Mouse (Mus musculus): ENCODE results near the gene Kctd10. TPM values are rescaled to one million over a fixed set of nuclear protein-coding genes. Genes with fewer than 3 reads are reported as not detected.
A peak's percentile ranks its signal among the peaks of the same experiment; 100 is the strongest.

Gene Kctd10
- 91.8 and 96.2 TPM in 2 replicates for polyA plus RNA-seq (2012; rRNA removed)

DNA sequence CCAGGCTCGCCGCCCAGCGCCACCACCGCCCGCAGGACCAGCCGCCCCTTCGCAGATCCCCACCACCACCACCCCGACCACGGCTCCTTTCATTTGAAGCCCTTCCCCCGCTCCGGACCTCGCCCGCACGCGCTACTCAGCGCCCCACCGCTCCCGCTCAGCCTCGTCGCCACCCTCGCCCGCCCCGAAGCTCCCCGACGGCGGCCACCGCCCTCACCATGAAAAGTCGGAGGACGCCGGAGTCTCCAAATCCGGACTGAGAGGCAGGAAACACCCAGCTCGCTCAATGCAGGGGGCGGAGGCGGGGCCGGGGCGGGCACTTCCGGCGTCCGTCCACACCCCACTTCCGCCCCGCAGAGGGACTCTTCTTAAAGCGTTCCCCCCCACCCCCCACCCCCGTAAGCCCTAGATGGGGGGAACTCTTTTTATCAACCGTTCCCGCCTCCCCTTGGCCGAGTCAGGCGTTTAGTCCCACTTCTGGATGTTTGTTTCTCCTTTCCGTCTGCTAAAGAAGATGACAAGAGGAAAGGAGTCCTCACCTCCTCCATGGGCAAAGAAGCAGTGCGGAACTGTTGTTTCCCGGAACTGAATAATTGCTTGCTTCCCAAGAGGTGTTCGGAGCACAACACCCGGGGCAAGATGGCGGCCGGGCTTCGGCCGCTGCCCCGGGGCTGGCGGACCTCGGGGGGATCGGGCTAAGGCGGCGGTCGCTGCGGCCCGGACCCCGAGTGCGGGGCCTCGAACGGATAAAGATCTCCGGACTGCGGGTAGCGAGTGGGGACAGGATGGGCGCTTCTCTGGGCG lies at the start of gene Kctd10, which contains the start of gene Ube3b:
Kctd10 (minus strand) TSS at position 300 of the 804 bp plus-strand sequence.
Ube3b (plus strand) TSS at position 399 of the 804 bp plus-strand sequence.
- peak; percentile 97 for DNase-seq (ENCODE audit: low read depth)
- no peak for TF ChIP-seq CTCF (IDR thresholded peaks at IDR 0.05; ENCODE audit: borderline replicate concordance, extremely low read depth, insufficient read depth, insufficient read length)
- peak; percentile 97 for TF ChIP-seq POLR2A (IDR thresholded peaks at IDR 0.05; ENCODE audit: borderline replicate concordance, extremely low read depth, insufficient read depth, insufficient read length, poor library complexity, severe bottlenecking)

- TF ChIP-seq CTCF (IDR thresholded peaks at IDR 0.05; ENCODE audit: borderline replicate concordance, extremely low read depth, insufficient read depth, insufficient read length): no peak
- no peak for TF ChIP-seq POLR2A (IDR thresholded peaks at IDR 0.05; ENCODE audit: borderline replicate concordance, extremely low read depth, insufficient read depth, insufficient read length, poor library complexity, severe bottlenecking)
- no peak for DNase-seq (ENCODE audit: low read depth)
These were observed 49.5 kb upstream of the Kctd10 start for GRCm38 (mm10) chr5:114429781-114430180.

DNA sequence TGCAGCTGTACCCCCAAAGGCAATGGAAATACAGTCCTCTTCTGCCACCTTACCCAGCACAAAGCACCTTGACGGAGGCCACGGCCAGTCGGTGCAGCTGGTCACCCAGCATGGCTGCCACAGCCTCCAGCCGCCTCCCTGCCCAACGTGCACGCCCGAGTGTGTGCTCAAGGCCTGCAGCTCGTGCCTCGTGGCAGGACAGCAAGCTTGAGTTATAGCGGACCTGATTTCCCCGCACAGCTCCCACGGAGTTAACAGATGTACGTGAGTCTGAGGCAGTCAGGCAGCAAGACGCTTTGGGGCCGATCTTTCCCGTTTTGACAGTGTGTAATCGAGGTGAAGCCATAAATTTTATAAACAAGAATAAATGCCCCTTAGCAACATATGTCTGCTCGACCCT lies 48.3 kb upstream of the Kctd10 start:
- no peak for DNase-seq (ENCODE audit: low read depth)
- TF ChIP-seq POLR2A (IDR thresholded peaks at IDR 0.05; ENCODE audit: borderline replicate concordance, extremely low read depth, insufficient read depth, insufficient read length, poor library complexity, severe bottlenecking) (no peak), CTCF (IDR thresholded peaks at IDR 0.05; ENCODE audit: borderline replicate concordance, extremely low read depth, insufficient read depth, insufficient read length) (no peak)

DNA sequence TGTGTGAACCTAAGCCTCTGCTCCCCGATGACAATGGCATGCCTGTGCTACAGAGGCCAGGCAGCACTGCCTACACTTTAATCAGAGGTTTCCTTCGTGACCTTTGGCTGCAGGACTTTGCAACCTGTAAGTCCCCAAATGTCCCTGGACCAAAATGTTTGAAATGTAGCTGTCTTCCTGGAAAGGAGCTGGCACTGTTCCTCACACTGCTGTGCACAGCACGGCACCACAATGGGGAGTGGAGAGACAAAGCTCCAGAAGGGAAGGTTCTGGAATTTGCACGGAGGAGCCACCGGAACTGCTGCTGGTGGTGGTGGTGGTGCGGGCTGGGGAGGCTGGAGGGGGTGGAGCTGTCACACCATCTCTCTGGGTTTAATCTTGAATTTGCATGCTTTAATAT lies 46.4 kb upstream of the Kctd10 start:
- DNase-seq (ENCODE audit: low read depth): no peak
- TF ChIP-seq CTCF (IDR thresholded peaks at IDR 0.05; ENCODE audit: borderline replicate concordance, extremely low read depth, insufficient read depth, insufficient read length): no peak
- no peak for TF ChIP-seq POLR2A (IDR thresholded peaks at IDR 0.05; ENCODE audit: borderline replicate concordance, extremely low read depth, insufficient read depth, insufficient read length, poor library complexity, severe bottlenecking)

DNA sequence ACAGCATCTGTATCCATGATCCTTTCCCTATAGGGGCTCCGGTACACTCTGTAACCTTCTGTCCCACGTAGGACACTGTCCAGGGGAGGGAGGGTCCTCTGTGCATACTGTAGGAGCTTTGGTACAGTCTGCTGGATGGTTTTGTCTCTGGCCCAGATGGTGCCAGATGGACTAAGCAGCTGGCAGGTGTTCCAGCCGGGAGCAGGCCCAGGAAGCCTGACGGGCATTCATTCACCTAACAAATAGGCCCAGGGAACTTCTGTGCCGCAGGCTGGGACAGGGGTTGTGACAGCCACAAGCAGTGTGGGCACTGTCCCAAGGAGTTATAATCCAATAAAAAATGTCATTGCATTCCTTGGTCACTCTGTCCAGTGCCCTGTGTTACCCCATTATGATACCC lies 43.7 kb upstream of the Kctd10 start:
- TF ChIP-seq POLR2A (IDR thresholded peaks at IDR 0.05; ENCODE audit: borderline replicate concordance, extremely low read depth, insufficient read depth, insufficient read length, poor library complexity, severe bottlenecking) (no peak), CTCF (IDR thresholded peaks at IDR 0.05; ENCODE audit: borderline replicate concordance, extremely low read depth, insufficient read depth, insufficient read length) (no peak)
- DNase-seq (ENCODE audit: low read depth): peak; percentile 47

DNA sequence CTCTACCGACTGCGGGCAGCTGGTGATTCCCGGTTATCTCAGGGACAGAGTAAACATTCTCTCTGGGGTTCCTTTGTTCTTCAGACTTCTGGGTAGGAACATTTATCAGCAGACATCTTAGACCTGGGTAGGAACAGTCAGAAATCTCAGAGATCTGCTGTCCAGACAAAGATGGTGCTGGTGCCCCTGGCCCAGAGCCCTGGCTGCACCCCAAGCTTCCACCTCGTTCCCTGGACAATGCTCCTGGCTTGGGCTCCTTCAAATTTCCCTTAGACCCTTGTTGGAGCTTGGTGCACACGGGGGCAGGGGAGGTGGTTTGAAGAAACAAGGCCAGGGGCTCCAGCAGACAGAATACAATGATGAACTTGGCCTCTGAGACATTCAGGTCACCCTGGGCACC lies 42.3 kb upstream of the Kctd10 start:
- TF ChIP-seq CTCF (IDR thresholded peaks at IDR 0.05; ENCODE audit: borderline replicate concordance, extremely low read depth, insufficient read depth, insufficient read length) (no peak), POLR2A (IDR thresholded peaks at IDR 0.05; ENCODE audit: borderline replicate concordance, extremely low read depth, insufficient read depth, insufficient read length, poor library complexity, severe bottlenecking) (no peak)
- no peak for DNase-seq (ENCODE audit: low read depth)

DNA sequence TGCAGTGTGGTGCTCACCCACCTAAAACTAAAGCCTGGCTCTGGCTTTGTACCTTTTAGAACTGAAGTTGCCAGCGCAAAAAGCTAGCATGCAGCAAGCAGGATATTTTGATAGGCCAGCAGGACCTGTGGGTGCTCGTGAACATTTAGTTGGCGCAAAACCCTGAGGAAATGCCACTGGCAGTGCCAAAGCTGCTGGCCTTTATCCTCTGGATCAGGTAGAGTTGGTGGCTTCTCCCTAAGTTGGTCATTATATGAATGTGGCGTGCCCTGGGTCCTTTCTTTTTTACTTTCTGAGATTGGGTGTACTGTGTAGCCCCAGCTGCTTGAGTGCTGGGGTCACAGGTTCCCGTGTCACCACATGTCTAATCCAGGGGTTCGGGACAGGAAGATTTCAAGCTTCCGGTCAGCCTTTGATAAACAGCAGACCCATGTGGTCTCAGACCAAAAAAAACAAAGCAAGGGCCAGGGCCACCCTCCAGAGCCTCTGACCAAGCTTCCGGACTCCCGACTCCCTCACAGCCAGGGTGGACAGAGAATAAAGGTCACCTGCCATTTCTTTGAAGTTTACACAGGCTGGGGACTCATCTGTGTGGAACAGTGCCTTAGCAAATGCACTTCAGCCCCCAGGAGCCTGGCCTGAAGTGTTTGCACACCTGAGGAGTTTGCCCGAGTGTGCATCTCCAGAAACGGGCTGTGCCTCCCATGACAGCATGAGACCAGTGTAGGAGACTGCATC lies 41.4 kb upstream of the Kctd10 start:
- TF ChIP-seq POLR2A (IDR thresholded peaks at IDR 0.05; ENCODE audit: borderline replicate concordance, extremely low read depth, insufficient read depth, insufficient read length, poor library complexity, severe bottlenecking): no peak
- TF ChIP-seq CTCF (IDR thresholded peaks at IDR 0.05; ENCODE audit: borderline replicate concordance, extremely low read depth, insufficient read depth, insufficient read length): no peak
- DNase-seq (ENCODE audit: low read depth): no peak

DNA sequence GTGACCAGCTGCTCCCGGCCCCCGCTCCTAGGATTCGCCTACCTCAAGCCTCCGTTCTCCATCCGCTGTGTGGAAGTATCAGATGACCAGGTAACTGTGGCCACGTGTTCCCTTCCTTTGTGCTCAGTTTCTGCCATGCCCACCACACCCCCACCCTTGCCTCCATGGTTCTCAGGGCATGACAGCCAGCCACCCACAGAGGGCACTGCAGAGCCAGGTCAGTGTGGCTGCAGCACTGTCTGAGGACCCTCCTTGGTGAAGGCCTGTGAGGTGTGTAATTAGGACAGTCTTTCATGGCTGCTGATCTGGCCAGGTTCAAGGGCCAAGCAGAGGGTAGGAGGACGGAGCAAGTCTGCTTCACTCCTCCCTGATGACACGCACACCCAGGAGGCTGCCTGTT lies 38.2 kb upstream of the Kctd10 start:
- TF ChIP-seq CTCF (IDR thresholded peaks at IDR 0.05; ENCODE audit: borderline replicate concordance, extremely low read depth, insufficient read depth, insufficient read length): peak; percentile 61; the same call in 1 of the 2 replicates
- TF ChIP-seq POLR2A (IDR thresholded peaks at IDR 0.05; ENCODE audit: borderline replicate concordance, extremely low read depth, insufficient read depth, insufficient read length, poor library complexity, severe bottlenecking): no peak
- peak; percentile 29 for DNase-seq (ENCODE audit: low read depth)

DNA sequence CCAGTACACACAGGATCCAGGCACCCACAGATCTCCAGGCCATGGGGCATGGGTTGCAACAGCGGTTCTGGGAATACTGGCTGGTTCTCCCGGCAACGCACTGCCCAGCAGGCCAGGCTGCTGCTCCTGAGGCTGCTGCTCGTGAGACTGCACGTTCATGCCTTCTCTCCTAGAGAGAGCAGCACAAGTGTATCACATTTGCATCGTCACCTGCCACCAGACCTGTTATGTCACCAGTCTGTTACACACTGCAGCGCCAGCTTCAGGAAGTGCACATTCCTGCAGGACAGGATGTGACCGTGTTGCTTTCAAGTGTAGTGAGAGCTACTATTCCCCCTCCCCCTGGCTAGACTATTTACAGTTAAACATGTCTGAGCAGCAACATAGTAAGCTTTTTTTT lies 36.5 kb upstream of the Kctd10 start:
- no peak for TF ChIP-seq CTCF (IDR thresholded peaks at IDR 0.05; ENCODE audit: borderline replicate concordance, extremely low read depth, insufficient read depth, insufficient read length)
- TF ChIP-seq POLR2A (IDR thresholded peaks at IDR 0.05; ENCODE audit: borderline replicate concordance, extremely low read depth, insufficient read depth, insufficient read length, poor library complexity, severe bottlenecking): no peak
- no peak for DNase-seq (ENCODE audit: low read depth)

- no peak for TF ChIP-seq POLR2A (IDR thresholded peaks at IDR 0.05; ENCODE audit: borderline replicate concordance, extremely low read depth, insufficient read depth, insufficient read length, poor library complexity, severe bottlenecking)
- no peak for TF ChIP-seq CTCF (IDR thresholded peaks at IDR 0.05; ENCODE audit: borderline replicate concordance, extremely low read depth, insufficient read depth, insufficient read length)
- DNase-seq (ENCODE audit: low read depth): no peak
These were observed 35.3 kb upstream of the Kctd10 start for GRCm38 (mm10) chr5:114415606-114416005.

DNA sequence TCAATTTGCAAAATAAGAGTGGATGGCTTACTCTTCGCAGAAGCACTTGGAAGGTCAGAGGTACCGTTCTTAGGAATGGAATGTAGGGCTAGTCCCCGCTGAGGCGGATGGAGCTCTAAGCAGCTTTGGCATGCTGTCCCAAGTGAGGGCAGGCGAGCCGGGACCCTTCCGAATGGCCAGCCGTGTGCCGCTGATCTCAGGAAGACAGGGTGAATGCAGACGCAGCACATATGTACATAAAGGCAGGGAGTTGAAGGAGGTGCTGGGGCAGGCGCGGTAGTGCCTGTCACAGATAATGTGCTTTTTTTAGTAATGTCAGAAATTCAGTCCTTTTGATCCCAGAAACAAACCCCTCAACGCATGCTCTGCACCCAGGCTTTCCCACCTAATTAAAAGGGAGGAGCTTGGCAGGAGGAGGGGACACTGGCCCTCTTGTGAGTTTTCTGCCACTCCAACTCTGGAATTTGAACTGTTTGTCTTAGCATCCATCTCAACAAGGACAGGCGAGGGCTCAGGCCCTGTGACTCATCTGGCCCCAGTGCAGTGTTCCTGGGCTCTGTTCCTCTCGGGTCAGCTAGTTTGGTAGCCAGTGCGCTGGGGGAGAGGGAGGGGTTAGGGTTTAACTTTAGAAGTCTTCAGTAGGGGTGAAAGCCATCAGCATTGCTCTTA lies 32.9 kb upstream of the Kctd10 start:
- TF ChIP-seq CTCF (IDR thresholded peaks at IDR 0.05; ENCODE audit: borderline replicate concordance, extremely low read depth, insufficient read depth, insufficient read length) (no peak), POLR2A (IDR thresholded peaks at IDR 0.05; ENCODE audit: borderline replicate concordance, extremely low read depth, insufficient read depth, insufficient read length, poor library complexity, severe bottlenecking) (no peak)
- DNase-seq (ENCODE audit: low read depth): no peak

All from brain, embryonic 14.5 days (tissue).